8 mouse cellular contexts compared by ENCODE assay signal in genomic region chr14:31168425-31168824, GRCm38 (mm10). TPM values are rescaled to one million over a fixed set of nuclear protein-coding genes. Genes with fewer than 3 reads are reported as not detected.
DNase-seq lines count a peak whose midpoint lies in the region; ATAC-seq and TF ChIP-seq lines count a peak whose summit lies in the region.

Stab1 (minus strand) TSS chr14:31168641.

- H3K27me3 ChIP-seq in embryonic facial prominence, embryonic 11.5 days (ENCODE audit: control insufficient read depth, insufficient read depth, low read length), result no peaks in the 10 kb centered on the region
- no peaks in the 10 kb centered on the region for H3K27me3 ChIP-seq in heart, embryonic 16.5 days (ENCODE audit: control insufficient read depth, insufficient read depth, low read length)
- H3K27me3 ChIP-seq in stomach, postnatal 0 days (ENCODE audit: control insufficient read depth, insufficient read depth, low read length), result no peaks in the 10 kb centered on the region

- no peaks in the 10 kb centered on the region for H3K4me1 ChIP-seq in embryonic facial prominence, embryonic 11.5 days (ENCODE audit: control insufficient read depth, insufficient read depth, low read length)
- peaks cover 24% of the 10 kb centered on the region for H3K4me1 ChIP-seq in heart, embryonic 16.5 days (ENCODE audit: control insufficient read depth, insufficient read depth, low read length)
- H3K4me1 ChIP-seq in stomach, postnatal 0 days (replicated peaks; ENCODE audit: control insufficient read depth, insufficient read depth), result no peaks in the 10 kb centered on the region

- no peak within 1 kb of the TSS for H3K27ac ChIP-seq in embryonic facial prominence, embryonic 11.5 days (replicated peaks; ENCODE audit: low read depth, low read length)
- H3K27ac ChIP-seq in heart, embryonic 16.5 days (ENCODE audit: low read length), result peak within 1 kb of the TSS; percentile 76
- H3K27ac ChIP-seq in stomach, postnatal 0 days (replicated peaks), result peak within 1 kb of the TSS; percentile 18; the same call in 1 of the 2 replicates

- no peak within 1 kb of the TSS for H3K4me3 ChIP-seq in embryonic facial prominence, embryonic 11.5 days (ENCODE audit: low read depth, low read length)
- H3K4me3 ChIP-seq in heart, embryonic 16.5 days (ENCODE audit: low read length), result peak within 1 kb of the TSS; percentile 50
- H3K4me3 ChIP-seq in stomach, postnatal 0 days (ENCODE audit: low read depth, low read length), result peak within 1 kb of the TSS; percentile 15; the same call in 1 of the 2 replicates

- H3K36me3 ChIP-seq in embryonic facial prominence, embryonic 11.5 days (replicated peaks; ENCODE audit: control insufficient read depth, insufficient read depth, low read depth, low read length), result peaks cover 25% of the 10 kb centered on the region
- H3K36me3 ChIP-seq in heart, embryonic 16.5 days (ENCODE audit: control insufficient read depth, insufficient read depth), result peaks cover 32% of the 10 kb centered on the region
- H3K36me3 ChIP-seq in stomach, postnatal 0 days (ENCODE audit: control insufficient read depth, insufficient read depth, low read length), result peaks cover 25% of the 10 kb centered on the region

- 48% methylated on average over 10 of the region's 10 CpGs for WGBS in embryonic facial prominence, embryonic 11.5 days
- 24% methylated on average over 10 of the region's 10 CpGs for WGBS in heart, embryonic 16.5 days
- 37% methylated on average over 10 of the region's 10 CpGs for WGBS in stomach, postnatal 0 days

- TF ChIP-seq CTCF in stomach, postnatal 0 days (IDR thresholded peaks at IDR 0.05; ENCODE audit: low read depth), result no peak

- TF ChIP-seq EP300 in stomach, postnatal 0 days (optimal IDR thresholded peaks at IDR 0.05), result no peak

- peak in 1 of 2 experiments; percentile 21 for DNase-seq in adrenal gland, adult 18-20 months (ENCODE audit: low spot score in 2 of 2)
- no peak for DNase-seq in embryonic facial prominence, embryonic 11.5 days (ENCODE audit: low spot score)
- DNase-seq in kidney, postnatal 14 days, result peak; percentile 75
- peak; percentile 61 to 72 for DNase-seq in lung, adult 18-20 months
- DNase-seq in stomach, postnatal 0 days (ENCODE audit: low spot score), result no peak
- DNase-seq in cerebellum, adult 8-10 months, result no peak
- no peak for DNase-seq in right cerebral cortex, adult 2 months (ENCODE audit: low spot score in 2 of 2)

- H3K4me2 ChIP-seq in embryonic facial prominence, embryonic 11.5 days (ENCODE audit: low read depth, low read length), result no peak within 1 kb of the TSS
- H3K4me2 ChIP-seq in heart, embryonic 16.5 days (ENCODE audit: low read depth, low read length), result peak within 1 kb of the TSS; percentile 47
- peak within 1 kb of the TSS; percentile 36 for H3K4me2 ChIP-seq in stomach, postnatal 0 days (replicated peaks; ENCODE audit: low read depth)

- ATAC-seq in embryonic facial prominence, embryonic 11.5 days (replicated peaks; ENCODE audit: insufficient number of reproducible peaks, low FRiP score, low TSS enrichment, low read depth), result no peak
- ATAC-seq in heart, embryonic 16.5 days (replicated peaks; ENCODE audit: extremely low read depth, insufficient read depth, low FRiP score), result peak; percentile 30
- no peak for ATAC-seq in stomach, postnatal 0 days (ENCODE audit: low FRiP score, low TSS enrichment)

- no peaks in the 10 kb centered on the region for H3K9me3 ChIP-seq in embryonic facial prominence, embryonic 11.5 days (replicated peaks; ENCODE audit: control insufficient read depth, low read length)
- H3K9me3 ChIP-seq in heart, embryonic 16.5 days (replicated peaks; ENCODE audit: control insufficient read depth, low read length), result no peaks in the 10 kb centered on the region
- no peaks in the 10 kb centered on the region for H3K9me3 ChIP-seq in stomach, postnatal 0 days (ENCODE audit: control insufficient read depth, low read length)

- no peak within 1 kb of the TSS; the same call in 1 of the 2 replicates for H3K9ac ChIP-seq in embryonic facial prominence, embryonic 11.5 days (replicated peaks; ENCODE audit: low read length)
- peak within 1 kb of the TSS; percentile 57 for H3K9ac ChIP-seq in heart, embryonic 16.5 days (ENCODE audit: low read length)
- peak within 1 kb of the TSS; percentile 8; the same call in 1 of the 2 replicates for H3K9ac ChIP-seq in stomach, postnatal 0 days (ENCODE audit: low read length)

RNA-seq across cellular contexts. Expression of gene Stab1, which starts in this region (rescaled TPM):
- 10 to 100 TPM; 83.4 to 93.7 TPM for total RNA-seq in adrenal gland, adult 18-20 months (2021)
- 19.8 and 23.6 TPM in 2 replicates for polyA plus RNA-seq in embryonic facial prominence, embryonic 11.5 days (2014; fragmentation: Nextera tagmentation; extraction: Ambion mirVana)
- 36.6 and 43.8 TPM in 2 replicates for polyA plus RNA-seq in heart, embryonic 16.5 days (2015; fragmentation: Nextera tagmentation; extraction: Ambion mirVana)
- polyA plus RNA-seq in stomach, postnatal 0 days (2015; fragmentation: Nextera tagmentation; extraction: Ambion mirVana), result 23.7 and 23.9 TPM in 2 replicates

Comparison
In these comparisons a context has a peak if more than half of its experiments do, and no peak if none do; other contexts are left out.
1. DNase-seq: peak in kidney, postnatal 14 days (single experiment) and lung, adult 18-20 months (2 of 2); none in embryonic facial prominence, embryonic 11.5 days (single experiment), stomach, postnatal 0 days (single experiment), cerebellum, adult 8-10 months (single experiment) and right cerebral cortex, adult 2 months (0 of 2).